Mouse (Mus musculus) cerebellum, postnatal 10 days (tissue): ENCODE data around the gene Brms1.
A peak's percentile ranks its signal among the peaks of the same experiment; 100 is the strongest.

Experiments
- DNase-seq, 2 experiments: peaks; one replicate each; pipeline ENCODE4 v3.0.0; 2021; ENCODE audit warnings: mixed read lengths in 2 of 2

Brms1 gene

DNA sequence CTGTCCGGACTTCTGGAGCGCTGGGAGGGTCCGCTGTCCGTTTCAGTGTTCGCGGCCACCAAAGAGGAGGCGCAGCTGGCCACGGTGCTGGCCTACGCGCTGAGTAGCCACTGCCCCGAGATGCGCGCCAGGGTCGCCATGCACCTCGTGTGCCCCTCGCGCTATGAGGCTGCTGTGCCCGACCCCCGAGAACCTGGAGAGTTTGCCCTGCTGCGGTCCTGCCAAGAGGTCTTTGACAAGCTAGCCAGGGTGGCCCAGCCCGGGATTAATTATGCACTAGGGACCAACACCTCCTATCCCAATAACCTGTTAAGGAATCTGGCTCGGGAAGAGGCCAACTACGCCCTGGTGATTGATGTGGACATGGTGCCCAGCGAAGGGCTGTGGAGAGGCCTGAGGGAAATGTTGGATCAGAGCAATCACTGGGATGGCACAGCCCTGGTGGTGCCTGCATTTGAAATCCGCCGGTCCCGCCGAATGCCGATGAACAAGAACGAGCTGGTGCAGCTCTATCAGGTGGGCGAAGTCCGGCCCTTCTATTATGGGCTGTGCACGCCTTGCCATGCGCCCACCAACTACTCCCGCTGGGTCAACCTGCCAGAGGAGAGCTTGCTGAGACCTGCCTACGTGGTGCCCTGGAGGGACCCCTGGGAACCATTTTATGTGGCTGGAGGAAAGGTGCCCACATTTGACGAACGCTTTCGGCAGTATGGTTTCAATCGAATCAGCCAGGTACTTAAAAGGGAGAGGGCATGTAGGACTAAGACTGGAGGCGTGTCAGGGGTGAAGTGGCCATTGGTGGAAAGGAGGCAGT, 1.6 kb upstream of the Brms1 start:
- peak; percentile 51 to 60 for DNase-seq

DNA sequence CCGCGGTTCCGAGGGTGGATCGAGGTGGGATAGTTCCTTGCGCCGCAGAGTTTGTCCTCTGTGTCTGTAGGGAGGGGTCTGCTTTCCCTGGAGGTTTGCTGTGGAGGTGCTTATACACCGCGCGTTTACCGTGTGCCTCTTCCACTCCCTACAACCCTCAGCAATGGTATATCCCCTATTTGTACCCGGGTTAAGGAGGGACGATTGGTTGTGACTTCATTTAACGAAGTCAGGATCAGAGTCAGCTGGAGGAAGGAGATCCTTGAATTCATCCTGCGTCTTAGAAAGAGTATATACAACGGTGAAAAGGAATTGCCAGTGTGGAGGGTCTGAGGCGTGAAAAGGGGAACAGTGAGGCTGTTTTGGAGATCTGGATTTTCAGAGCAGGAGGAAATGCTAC, 434 bp downstream of the Brms1 start:
- no peak for DNase-seq

- DNase-seq = no peak
Measured at GRCm38 (mm10) chr19:5045531-5045930, 4.4 kb downstream of the Brms1 start.

- DNase-seq = peak; percentile 44 to 53
Measured at GRCm38 (mm10) chr19:5048138-5049056, 7.2 kb downstream of the Brms1 start.

- DNase-seq = no peak
Measured at GRCm38 (mm10) chr19:5049325-5049724, 8.2 kb downstream of the Brms1 start.

DNA sequence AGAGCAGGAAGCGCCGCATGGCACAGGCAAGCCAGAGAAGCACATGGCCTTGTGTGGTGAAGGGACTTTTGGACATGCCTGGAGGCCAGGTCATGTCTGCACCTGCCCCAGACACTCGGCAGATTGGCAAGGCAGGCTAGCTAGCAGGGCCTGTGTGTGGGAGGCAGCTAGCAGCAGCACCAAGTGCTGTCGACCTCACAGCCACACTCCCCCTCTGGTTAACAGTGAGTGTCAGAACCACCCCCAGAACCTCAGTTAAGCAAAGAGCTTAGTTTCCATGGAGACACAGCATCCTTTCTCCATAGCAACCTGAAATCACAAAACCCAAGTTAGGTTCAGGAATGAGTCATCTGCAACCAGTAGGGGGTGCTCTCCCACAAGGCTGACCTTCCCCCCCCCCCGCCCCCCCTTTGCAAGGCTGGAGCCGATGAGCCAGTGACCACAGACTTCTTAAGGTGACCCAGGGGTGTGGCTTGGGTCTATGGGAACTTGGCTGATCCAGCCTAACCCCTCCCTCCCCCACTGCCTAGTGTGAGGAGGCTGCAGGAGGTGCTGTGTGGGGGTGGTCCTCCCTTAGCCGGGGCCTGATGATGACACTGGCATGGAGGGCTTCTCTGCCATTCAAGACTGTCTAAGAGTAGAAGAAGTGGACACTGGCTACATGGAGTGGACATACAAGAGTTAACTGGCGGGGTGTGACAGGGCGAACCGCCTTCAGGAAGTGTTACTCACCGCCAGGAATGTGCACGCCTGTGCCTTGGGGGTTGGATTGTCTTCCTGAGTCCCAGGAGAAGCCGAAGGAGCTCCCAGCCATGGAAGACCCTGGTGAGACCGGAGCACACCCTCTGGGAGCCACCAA, 9.1 kb downstream of the Brms1 start, which contains the start of gene Rin1:
Rin1 (plus strand) TSS at position 435 of the 859 bp plus-strand sequence.
- DNase-seq = peak; percentile 47 to 67

- peak in 1 of 2 experiments; percentile 33 for DNase-seq
Measured at GRCm38 (mm10) chr19:5051031-5051430, 9.9 kb downstream of the Brms1 start.

DNA sequence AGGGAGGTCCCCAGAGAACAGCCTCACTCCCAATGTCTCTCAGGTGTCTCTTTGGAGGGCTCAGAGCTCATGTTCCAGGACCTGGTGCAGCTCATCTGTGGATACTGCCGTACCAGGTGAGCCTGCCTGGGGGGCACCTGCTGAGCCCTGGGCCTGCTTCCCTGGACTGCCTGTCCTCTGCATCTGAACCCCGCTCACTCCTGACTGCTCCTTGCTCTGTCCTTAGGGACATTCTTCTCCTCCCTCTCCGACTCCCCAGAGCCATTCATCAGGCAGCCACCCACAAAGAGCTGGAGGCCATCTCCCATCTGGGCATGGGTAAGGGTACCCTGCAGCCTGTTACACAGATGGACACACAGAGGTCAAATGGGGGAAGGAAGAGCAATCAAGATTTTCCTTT, 10.4 kb downstream of the Brms1 start:
- peak in 1 of 2 experiments; percentile 29 for DNase-seq

- peak; percentile 68 to 75 for DNase-seq
Measured at GRCm38 (mm10) chr19:5052166-5052822, 11.1 kb downstream of the Brms1 start.

DNA sequence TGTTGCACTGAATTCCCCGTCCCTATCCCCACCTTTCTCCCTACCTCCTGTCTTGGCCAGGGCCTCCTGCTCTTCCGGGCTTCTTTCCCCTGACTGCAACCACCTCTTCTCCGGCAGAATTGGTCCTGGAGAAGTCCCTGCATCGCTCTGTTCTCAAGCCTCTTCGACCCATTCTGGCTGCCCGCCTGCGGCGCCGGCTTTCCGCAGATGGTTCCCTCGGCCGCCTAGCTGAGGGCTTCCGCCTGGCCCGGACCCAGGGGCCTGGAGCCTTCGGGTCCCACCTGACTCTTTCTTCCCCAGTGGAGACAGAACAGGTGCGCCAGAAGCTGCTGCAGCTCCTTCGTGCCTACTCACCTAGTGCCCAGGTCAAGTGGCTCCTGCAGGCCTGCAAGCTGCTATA, 11.7 kb downstream of the Brms1 start:
- DNase-seq = peak; percentile 73

- DNase-seq = peak; percentile 81 to 87
Measured at GRCm38 (mm10) chr19:5053909-5054308, 12.8 kb downstream of the Brms1 start.

DNA sequence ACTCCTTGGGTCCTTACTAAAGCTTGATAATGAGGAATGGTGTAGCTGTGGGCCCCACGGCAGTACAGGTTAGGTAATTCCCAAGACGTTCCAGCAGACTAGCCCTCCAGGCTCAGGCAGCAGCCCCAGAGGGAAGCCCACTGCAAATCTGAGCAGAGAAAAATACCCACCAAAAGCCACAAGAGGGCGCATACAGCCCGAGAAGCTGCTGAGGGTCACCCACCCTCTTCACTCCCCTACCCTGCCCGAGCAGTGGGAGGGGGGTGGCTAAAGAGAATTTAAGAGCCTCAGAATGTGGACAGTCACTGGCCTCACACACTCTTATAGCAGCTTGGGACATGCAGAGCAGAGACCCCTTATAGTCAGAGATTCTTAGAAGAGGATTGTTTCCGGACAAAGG, 15.1 kb downstream of the Brms1 start:
- peak; percentile 77 to 80 for DNase-seq

- no peak for DNase-seq
Measured at GRCm38 (mm10) chr19:5057876-5058775, 17.0 kb downstream of the Brms1 start.

DNA sequence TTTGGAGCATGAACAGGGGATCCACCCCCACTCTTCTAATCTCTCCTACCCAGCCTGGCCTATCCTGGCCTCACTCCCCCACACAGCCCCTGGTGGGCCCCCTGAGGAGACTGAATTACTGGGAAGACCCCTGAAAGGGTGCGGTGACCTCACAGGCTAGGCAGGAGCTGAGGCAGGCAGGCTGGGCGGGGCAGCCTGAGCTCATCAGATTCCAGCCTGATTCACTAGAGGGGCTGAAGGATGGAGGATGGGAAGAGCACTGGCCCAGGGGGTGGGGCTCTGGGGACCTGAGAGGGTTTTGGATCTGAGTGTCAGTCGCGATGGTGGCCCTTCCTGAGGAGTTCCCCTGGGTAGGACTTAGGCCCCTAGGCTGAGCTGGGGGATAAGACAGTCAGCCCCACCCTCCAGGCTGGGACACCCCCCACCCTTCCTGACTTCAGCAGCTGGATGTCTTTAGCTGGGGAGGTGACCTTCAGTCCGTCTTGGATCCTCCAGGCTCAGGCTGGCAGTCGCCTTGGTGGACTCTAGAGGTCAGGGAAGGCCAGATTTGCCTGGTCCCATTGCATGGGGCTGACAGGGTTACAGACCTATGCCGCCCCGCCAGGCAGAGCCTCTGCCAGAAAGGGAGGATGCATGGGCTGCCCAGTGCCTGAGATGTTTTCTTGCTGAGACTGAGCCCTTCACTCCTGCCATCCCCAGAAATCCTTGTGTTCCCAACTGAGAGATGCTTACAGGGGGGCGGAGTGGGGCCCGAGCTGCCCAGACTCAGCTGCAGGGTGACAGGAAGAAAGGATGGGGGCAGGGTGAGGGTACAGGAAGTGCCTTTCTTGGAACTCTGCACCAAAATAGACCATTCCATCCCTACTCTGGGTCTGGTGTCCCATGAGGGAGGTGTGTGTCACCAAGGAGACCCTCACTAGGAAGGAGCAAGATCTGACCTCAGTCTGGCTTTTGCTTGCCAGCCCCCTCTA, 17.9 kb downstream of the Brms1 start:
- DNase-seq = no peak

GRCm38 (mm10) chr19:5060365-5061330, 19.5 kb downstream of the Brms1 start:
- DNase-seq = no peak

GRCm38 (mm10) chr19:5062041-5062440, 20.9 kb downstream of the Brms1 start:
- DNase-seq = no peak

- DNase-seq = no peak
Measured at GRCm38 (mm10) chr19:5062446-5062845, 21.3 kb downstream of the Brms1 start.

- DNase-seq = peak in 1 of 2 experiments; percentile 46
Measured at GRCm38 (mm10) chr19:5065104-5065503, 23.9 kb downstream of the Brms1 start.
